Mouse (Mus musculus) heart, postnatal 0 days (tissue): ENCODE data around the gene Ptgdr2. TPM values are rescaled to one million over a fixed set of nuclear protein-coding genes. Genes with fewer than 3 reads are reported as not detected.
A peak's percentile ranks its signal among the peaks of the same experiment; 100 is the strongest.

Experiments
- ATAC-seq: fragments of 200-750 bp; cut with Nextera tagmentation; 2 replicates; pipeline ENCODE4 v1.8.0; 2017; ENCODE audit warnings: low read depth, moderate number of reproducible peaks, moderate library complexity; ENCODE audit not compliant: insufficient read depth
- DNase-seq: peaks from one replicate; pipeline ENCODE4 v3.0.0-alpha.2; 2016; ENCODE audit warnings: low spot score
- H3K27ac ChIP-seq: fragments of 300-500 bp; sonication (generic); 2 replicates; pipeline ENCODE4 v1.5.1; 2014; ENCODE audit warnings: low read depth, mild to moderate bottlenecking
- H3K27me3 ChIP-seq: fragments of 300-500 bp; sonication (generic); 2 replicates; pipeline ENCODE4 v1.6.1; 2014; ENCODE audit warnings: low read length, mixed read lengths; ENCODE audit not compliant: control insufficient read depth, insufficient read depth
- H3K36me3 ChIP-seq: fragments of 300-500 bp; sonication (generic); replicated peaks from 2 replicates; pipeline ENCODE4 v1.6.1; 2014; ENCODE audit warnings: low read length, mixed read lengths; ENCODE audit not compliant: control insufficient read depth, insufficient read depth
- H3K4me1 ChIP-seq: fragments of 300-500 bp; sonication (generic); 2 replicates; pipeline ENCODE4 v1.6.1; 2014; ENCODE audit warnings: antibody characterized with exemption; ENCODE audit not compliant: control insufficient read depth, insufficient read depth
- H3K4me2 ChIP-seq: fragments of 300-500 bp; sonication (generic); 2 replicates; pipeline ENCODE4 v1.6.1; 2014; ENCODE audit warnings: low read depth, mild to moderate bottlenecking, low read length, moderate library complexity
- H3K4me3 ChIP-seq: fragments of 300-500 bp; sonication (generic); 2 replicates; pipeline ENCODE4 v1.5.1; 2014; ENCODE audit warnings: low read depth, low read length
- H3K9ac ChIP-seq: fragments of 300-500 bp; sonication (generic); replicated peaks from 2 replicates; pipeline ENCODE4 v1.6.1; 2014; ENCODE audit warnings: low read depth, low read length, mixed read lengths
- H3K9me3 ChIP-seq: fragments of 300-500 bp; sonication (generic); replicated peaks from 2 replicates; pipeline ENCODE4 v1.6.1; 2016; ENCODE audit warnings: low read length; ENCODE audit not compliant: control insufficient read depth
- CTCF ChIP-seq: IDR thresholded peaks from 2 replicates; pipeline ENCODE4 v1.5.1; 2016; ENCODE audit warnings: antibody characterized with exemption, control low read depth, low read depth
- EP300 ChIP-seq: IDR thresholded peaks from 2 replicates; pipeline ENCODE4 v1.6.1; 2016; ENCODE audit warnings: antibody characterized with exemption, low read depth
- WGBS: fragments of 180-500 bp; shearing (Covaris S2); extraction: QIAGEN DNeasy Blood & Tissue Kit; methylation state at CpG from one replicate; pipeline ENCODE4 v1.1.7; 2014; 5-methylcytosine and 5-hydroxymethylcytosine counted together
- polyA plus RNA-seq: library from polyadenylated mRNA; unstranded; fragments of >200 nt; fragmentation: Nextera tagmentation; extraction: Ambion mirVana; gene quantifications from 2 replicates; pipeline ENCODE4 v1.2.1, GENCODE M21; 2015
- total RNA-seq: library from RNA; depleted of rRNA; stranded (reverse); fragments of >200 nt; gene quantifications from 2 replicates; pipeline ENCODE4 v1.2.3, GENCODE M21; 2014; ENCODE audit warnings: low replicate concordance

Ptgdr2 gene
- total and polyA plus RNA-seq, 2 experiments from 2014 or later = 0.04 to 0.11 TPM

DNA sequence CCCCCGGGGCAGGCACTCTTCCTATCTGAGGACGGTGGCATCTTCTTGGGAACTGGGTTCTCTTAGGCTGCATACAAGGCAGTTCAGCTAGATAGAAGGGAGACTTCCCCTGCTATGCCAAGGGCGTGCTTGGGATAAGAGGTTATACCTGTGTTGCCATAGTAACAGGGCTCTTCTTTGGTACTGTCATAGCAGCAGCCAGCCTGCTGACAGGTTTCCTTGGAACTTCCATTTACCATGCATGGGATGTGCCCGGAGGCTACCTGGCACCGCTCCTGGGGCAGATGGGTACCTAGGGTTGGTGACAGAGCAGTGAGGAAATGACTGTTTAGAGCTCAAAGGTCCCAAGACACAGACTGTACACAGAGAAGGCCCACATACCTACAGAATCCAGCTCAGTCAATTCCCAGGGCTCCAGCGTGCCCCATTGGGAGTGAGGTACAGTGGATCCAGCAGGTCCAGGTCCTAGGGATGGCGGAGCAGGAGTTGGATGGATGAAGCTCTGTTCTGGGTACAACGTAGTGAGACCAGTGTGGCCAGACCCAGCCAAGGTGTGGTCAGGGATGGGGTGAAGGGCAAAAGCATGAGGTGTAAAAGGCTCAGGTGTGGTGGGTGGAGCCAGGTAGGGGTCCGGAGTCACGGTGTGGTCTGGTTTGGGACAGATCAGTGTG lies 18.5 kb upstream of the Ptgdr2 start:
- no peaks in the 10 kb centered on the region for H3K36me3 ChIP-seq
- no peaks in the 10 kb centered on the region for H3K9me3 ChIP-seq
- no peak overlapping the region for H3K4me3 ChIP-seq
- no peak overlapping the region for H3K9ac ChIP-seq
- TF ChIP-seq EP300 (no peak), CTCF (no peak)
- H3K4me2 ChIP-seq = no peak overlapping the region
- H3K27ac ChIP-seq = no peak overlapping the region
- ATAC-seq (no peak), DNase-seq (no peak)
- WGBS = 85% methylated on average over 10 of the region's 10 CpGs
- no peaks in the 10 kb centered on the region for H3K27me3 ChIP-seq
- H3K4me1 ChIP-seq = peaks cover 12% of the 10 kb centered on the region; the same call in 1 of the 2 replicates

DNA sequence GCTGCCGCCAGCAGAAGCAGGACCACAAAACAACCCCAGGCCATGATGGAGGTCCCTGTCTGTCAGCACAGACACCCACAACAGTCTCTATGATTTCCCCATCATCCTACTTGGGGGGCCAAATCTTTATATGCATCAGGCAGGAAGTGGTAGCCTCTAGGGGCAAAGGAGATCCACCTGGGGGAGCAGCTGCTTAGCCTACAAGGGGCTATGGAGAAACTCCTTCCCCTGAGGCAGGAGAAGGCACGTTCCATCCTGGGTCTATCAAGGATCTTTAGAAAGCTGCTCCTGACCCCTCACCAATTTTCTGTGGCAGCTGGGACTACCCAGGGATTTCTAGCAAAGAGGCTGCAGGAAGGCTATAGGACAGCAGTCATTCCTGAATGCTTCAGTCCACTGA lies 16.4 kb upstream of the Ptgdr2 start, which contains the start of gene Zp1:
Gene Zp1 (minus strand): TSS at position 101 of the 400 bp plus-strand sequence.
- DNase-seq (no peak), ATAC-seq (no peak)
- Histone ChIP-seq H3K27me3 (no peaks in the 10 kb centered on the region), H3K27ac (no peak within 1 kb of the TSS), H3K4me1 (no peaks in the 10 kb centered on the region), H3K36me3 (no peaks in the 10 kb centered on the region), H3K4me3 (no peak within 1 kb of the TSS), H3K4me2 (no peak within 1 kb of the TSS), H3K9me3 (no peaks in the 10 kb centered on the region), H3K9ac (no peak within 1 kb of the TSS)
- no peak for TF ChIP-seq CTCF
- TF ChIP-seq EP300 = no peak
- WGBS = 62% methylated on average over 2 of the region's 2 CpGs

DNA sequence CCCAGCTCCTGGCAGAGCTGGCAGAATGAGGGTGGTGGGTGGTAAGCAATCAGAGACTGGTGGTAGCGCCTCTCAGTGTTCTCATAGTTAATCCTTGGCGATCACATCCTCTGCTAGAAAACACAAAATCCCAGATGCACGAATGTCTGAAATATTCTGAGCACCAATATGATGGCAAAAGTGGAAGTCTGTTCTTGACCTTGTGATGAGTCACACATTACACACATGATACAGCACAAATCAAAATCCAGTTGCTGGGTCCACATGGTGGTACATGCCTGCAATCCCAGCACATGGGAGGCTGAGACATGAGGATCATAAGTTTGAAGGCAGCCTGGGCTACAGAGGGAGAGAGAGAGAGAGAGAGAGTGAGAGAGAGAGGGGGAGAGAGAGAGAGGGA lies 15.9 kb upstream of the Ptgdr2 start:
- Histone ChIP-seq H3K4me1 (no peaks in the 10 kb centered on the region), H3K4me2 (no peak overlapping the region), H3K27ac (no peak overlapping the region), H3K4me3 (no peak overlapping the region), H3K9ac (no peak overlapping the region), H3K27me3 (no peaks in the 10 kb centered on the region), H3K9me3 (no peaks in the 10 kb centered on the region), H3K36me3 (no peaks in the 10 kb centered on the region)
- DNase-seq (no peak), ATAC-seq (no peak)
- 69% methylated on average over 3 of the region's 3 CpGs for WGBS
- no peak for TF ChIP-seq EP300
- no peak for TF ChIP-seq CTCF

DNA sequence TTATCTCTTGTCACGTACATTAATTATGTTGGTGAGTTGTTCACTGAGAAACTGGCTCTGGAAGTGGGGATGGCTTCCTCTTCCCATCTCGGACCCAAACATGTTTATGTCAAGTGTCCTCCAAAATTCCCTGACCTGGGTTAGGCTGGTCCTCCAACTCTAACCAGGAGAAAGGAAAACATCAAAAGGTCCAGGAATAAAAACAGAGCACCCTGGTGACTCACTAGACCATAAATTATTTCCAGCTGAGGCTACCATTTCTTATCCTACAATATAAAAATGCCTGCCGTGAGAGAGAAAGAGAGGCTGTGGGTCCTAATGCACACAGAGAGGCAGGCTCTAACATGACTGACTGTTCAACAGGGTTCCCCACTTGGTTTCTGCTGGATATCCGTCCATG lies 12.7 kb upstream of the Ptgdr2 start:
- no peak overlapping the region for H3K27ac ChIP-seq
- ATAC-seq (no peak), DNase-seq (no peak)
- no peak overlapping the region for H3K9ac ChIP-seq
- no peak overlapping the region for H3K4me2 ChIP-seq
- no peaks in the 10 kb centered on the region for H3K36me3 ChIP-seq
- TF ChIP-seq CTCF (no peak), EP300 (no peak)
- H3K9me3 ChIP-seq = no peaks in the 10 kb centered on the region
- no peaks in the 10 kb centered on the region for H3K4me1 ChIP-seq
- 50% methylated on average over 4 of the region's 4 CpGs for WGBS
- no peaks in the 10 kb centered on the region for H3K27me3 ChIP-seq
- H3K4me3 ChIP-seq = no peak overlapping the region

DNA sequence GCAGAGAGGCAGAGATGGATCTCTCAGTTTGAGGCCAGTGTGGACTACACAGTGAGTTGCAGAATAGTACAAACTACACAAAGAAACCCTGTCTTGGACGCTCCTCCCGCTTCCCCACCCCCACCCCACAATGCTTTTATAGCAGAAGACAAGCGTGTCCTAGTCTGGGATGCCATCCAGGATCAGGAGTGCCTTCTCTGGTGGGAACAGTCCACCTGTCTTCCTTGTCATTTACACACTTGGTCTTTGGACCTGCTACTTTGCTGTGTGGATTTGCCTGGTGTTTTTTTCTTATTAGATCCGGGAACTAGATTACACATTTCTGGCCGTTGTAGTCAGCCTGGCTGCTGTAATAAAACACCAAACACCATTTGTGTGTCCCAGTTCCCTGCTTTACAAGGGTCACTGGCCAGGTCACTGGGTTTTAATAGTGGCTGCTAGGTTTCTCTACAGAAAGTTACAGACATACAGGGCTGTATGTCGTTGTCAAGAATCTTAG lies 10.8 kb upstream of the Ptgdr2 start:
- peak overlapping the region; percentile 5; the same call in 1 of the 2 replicates for H3K27ac ChIP-seq

DNA sequence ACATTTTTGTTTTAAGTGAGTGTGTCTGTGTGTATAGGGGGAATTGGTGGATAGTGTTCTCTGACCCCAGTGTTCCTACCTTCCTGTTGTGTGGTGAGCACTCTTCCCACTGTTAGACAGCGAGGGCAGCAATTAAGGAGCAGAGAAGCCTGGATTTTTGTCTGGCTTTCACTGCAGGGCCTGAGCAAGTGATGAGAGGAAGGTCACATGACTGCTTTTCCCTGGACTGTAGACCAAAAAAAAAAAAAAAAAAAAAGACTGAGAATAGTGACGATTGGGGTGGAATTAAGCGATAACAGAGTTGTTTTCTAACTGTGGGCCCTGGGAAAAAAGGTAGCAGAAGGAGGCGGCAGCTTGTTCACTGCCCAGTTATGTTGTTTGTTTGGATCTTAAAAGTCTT lies 10.3 kb upstream of the Ptgdr2 start:
- DNase-seq = no peak
- Histone ChIP-seq H3K4me3 (no peak overlapping the region), H3K9ac (no peak overlapping the region), H3K27me3 (no peaks in the 10 kb centered on the region), H3K9me3 (no peaks in the 10 kb centered on the region), H3K27ac (peak overlapping the region; percentile 6; the same call in 1 of the 2 replicates), H3K36me3 (no peaks in the 10 kb centered on the region), H3K4me1 (no peaks in the 10 kb centered on the region), H3K4me2 (no peak overlapping the region)
- TF ChIP-seq EP300 = no peak
- no peak for TF ChIP-seq CTCF
- ATAC-seq = peak; percentile 51; the same call in 1 of the 2 replicates
- 35% methylated on average over 4 of the region's 4 CpGs for WGBS

More for the DNA sequence above, 10.8 kb upstream of the Ptgdr2 start:
- Histone ChIP-seq H3K36me3 (no peaks in the 10 kb centered on the region), H3K4me2 (no peak overlapping the region), H3K27me3 (no peaks in the 10 kb centered on the region), H3K4me3 (no peak overlapping the region), H3K9me3 (no peaks in the 10 kb centered on the region), H3K9ac (no peak overlapping the region), H3K4me1 (no peaks in the 10 kb centered on the region)
- DNase-seq (no peak), ATAC-seq (no peak)
- no peak for TF ChIP-seq CTCF
- no peak for TF ChIP-seq EP300
- WGBS = 49% methylated on average over 6 of the region's 6 CpGs
